Mouse (Mus musculus): ENCODE data around the gene Lemd2. TPM values are rescaled to one million over a fixed set of nuclear protein-coding genes. Genes with fewer than 3 reads are reported as not detected.
"Not testable (repeated sequence)": the region's sequence is repeated elsewhere in the genome, so short reads cannot be mapped to it uniquely, and the experiment has no call there.

Gene Lemd2
- 10 to 100 TPM; 38.8 to 46.6 TPM for total RNA-seq (2021)
- long read RNA-seq, experiment 1, transcript Lemd2-201 (9 exons, 2,627 nt): major isoform, 56 of 65 reads
- long read RNA-seq, experiment 1, partial matches to known transcripts: 1 of 65 reads
- long read RNA-seq, experiment 1, other reads (novel, unspliced or antisense): 6 of 65 reads
- long read RNA-seq, experiment 2, transcript Lemd2-201 (9 exons, 2,627 nt): major isoform, 43 of 56 reads
- long read RNA-seq, experiment 2, partial matches to known transcripts: 6 of 56 reads
- long read RNA-seq, experiment 2, other reads (novel, unspliced or antisense): 7 of 56 reads

- DNase-seq (ENCODE audit: low spot score in 2 of 2): peak; percentile 95 to 96
Measured at GRCm38 (mm10) chr17:27204075-27204909, at the start of gene Lemd2. Gene Lemd2 (minus strand): TSS chr17:27204469.

DNA sequence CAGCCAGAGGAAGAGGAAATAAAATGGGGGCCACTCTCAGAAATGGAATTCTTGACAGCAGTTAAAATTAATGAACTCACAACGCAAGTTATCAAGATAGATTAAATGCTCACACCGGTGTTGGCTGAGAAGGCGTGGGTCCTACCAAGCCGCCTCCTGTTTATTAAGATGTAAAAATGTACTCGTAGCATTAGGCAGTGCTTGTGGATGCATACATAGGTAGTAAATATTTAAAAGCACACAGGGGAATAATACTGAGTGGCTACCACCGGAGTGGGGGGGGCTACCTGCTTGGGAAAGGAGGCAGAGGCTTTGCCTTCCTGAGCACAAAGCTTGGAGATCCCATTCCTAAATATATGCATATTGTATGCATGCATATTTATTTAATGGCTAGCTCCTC, 46.9 kb upstream of the Lemd2 start:
- DNase-seq (ENCODE audit: low spot score in 2 of 2): no peak

DNA sequence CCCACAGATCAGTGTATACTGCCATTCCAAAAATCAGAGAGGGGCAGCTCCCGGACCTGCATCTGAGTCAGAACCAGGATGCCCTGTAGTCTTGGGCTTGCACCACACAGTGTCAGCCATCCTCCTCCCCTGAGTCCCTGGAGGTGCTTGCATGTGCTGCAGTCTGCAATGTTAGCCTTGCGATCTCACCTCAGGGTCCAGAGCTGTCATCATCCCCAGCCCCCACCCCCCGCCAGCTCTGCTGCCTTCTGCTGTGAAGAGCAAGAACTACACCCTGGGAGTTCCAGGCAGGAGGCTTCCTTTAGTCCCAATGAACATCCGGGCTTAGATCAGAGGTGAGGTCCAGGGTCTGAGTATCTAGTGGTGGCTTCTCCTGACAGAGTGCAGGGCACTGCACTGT, 46.2 kb upstream of the Lemd2 start:
- no peak for DNase-seq (ENCODE audit: low spot score in 2 of 2)

DNA sequence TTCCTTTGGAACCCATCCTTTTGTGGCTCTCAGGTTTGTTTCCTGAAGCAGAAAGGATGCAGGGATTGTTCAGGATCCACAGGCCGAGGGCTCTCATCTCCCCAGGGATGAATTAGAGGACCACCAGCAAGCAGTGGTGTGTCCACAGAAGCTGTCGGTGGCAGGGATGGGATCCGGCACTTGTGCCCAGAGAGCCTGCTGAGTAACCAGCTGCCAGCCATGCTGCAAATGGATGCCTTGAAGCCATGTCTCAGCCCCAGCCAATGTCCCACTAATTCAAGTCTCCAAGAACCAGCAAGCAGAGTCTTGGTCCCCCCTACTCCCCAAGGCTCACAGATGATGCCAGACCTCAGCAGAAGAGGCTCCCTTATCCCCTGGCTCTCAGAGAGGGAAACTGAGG, 44.8 kb upstream of the Lemd2 start:
- DNase-seq (ENCODE audit: low spot score in 2 of 2): no peak

- peak; percentile 71 to 86 for DNase-seq (ENCODE audit: low spot score in 2 of 2)
Measured at GRCm38 (mm10) chr17:27247680-27248386, 43.6 kb upstream of the Lemd2 start.

DNA sequence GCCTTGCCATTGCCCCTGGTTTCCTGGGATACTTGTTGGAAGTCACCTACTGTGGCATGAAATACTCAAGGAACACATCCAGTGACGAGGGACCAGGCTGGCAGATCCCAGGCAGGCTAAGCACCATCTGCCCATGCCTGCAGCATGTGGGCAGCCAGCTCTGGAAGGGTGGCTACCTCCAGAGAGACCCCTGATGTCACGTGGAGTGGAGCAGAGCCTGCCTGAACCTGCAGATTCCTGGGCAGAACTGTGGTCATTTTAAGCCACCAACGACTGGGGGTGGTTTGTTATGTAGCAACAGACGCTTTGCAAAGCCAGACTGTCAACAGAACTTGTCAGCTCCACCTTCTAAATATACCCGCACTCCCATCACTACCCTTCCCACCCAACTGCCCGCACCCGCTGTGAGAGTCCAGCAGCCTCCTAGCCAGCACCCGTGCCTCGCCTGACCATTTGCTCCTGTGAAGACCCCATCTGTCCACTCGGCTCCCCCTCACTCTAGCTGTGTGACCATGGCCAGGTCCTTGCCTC, 41.6 kb upstream of the Lemd2 start:
- peak; percentile 45 to 71 for DNase-seq (ENCODE audit: low spot score in 2 of 2)

GRCm38 (mm10) chr17:27244912-27245311, 40.6 kb upstream of the Lemd2 start:
- no peak for DNase-seq (ENCODE audit: low spot score in 2 of 2)

- peak; percentile 62 to 77 for DNase-seq (ENCODE audit: low spot score in 2 of 2)
Measured at GRCm38 (mm10) chr17:27242194-27243189, 38.2 kb upstream of the Lemd2 start.

GRCm38 (mm10) chr17:27240556-27241457, 36.5 kb upstream of the Lemd2 start:
- DNase-seq (ENCODE audit: low spot score in 2 of 2): peak in 1 of 2 experiments; percentile 22

DNA sequence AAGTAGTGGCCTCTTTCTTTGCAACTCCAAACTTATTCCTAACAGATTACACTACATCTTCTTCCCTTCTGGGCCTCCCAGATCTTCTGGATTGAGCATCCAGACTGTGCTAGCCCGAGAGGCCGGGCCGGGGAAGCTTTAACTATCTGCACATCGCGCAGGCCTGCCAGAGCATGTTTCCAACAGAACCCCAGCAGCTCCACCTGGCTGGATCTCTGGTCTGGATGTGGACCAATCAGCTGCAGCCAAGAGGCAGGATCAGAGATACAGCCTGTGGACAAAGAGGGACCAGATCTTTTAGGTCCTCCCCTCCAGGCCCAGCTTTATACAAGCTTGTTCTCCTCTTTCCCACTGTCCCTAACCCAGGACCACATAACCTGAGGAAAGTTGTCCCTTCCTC, 35.7 kb upstream of the Lemd2 start:
- DNase-seq (ENCODE audit: low spot score in 2 of 2): no peak

- no peak for DNase-seq (ENCODE audit: low spot score in 2 of 2)
Measured at GRCm38 (mm10) chr17:27238637-27239036, 34.4 kb upstream of the Lemd2 start.

- no peak for DNase-seq (ENCODE audit: low spot score in 2 of 2)
Measured at GRCm38 (mm10) chr17:27237731-27238130, 33.5 kb upstream of the Lemd2 start.

DNA sequence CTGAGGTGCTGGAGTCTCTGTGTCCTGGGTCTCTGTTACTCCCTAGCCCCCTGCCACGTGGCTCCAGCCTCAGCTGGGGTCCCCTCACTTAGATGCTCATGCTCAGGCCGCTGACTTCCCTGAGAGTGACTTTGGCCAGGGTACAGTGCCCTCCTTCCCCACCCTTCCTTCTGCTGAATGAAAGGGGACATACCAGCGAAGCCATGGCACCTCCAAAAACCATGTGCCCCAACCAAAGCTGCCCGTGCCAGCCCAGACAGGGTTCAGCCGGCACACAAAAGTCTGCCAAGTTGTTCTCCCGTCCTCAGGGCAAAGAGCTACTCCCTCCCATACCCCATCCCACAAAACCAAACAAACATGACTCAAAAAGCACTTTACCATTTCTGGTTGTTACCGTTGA, 29.0 kb upstream of the Lemd2 start:
- DNase-seq (ENCODE audit: low spot score in 2 of 2): no peak

DNA sequence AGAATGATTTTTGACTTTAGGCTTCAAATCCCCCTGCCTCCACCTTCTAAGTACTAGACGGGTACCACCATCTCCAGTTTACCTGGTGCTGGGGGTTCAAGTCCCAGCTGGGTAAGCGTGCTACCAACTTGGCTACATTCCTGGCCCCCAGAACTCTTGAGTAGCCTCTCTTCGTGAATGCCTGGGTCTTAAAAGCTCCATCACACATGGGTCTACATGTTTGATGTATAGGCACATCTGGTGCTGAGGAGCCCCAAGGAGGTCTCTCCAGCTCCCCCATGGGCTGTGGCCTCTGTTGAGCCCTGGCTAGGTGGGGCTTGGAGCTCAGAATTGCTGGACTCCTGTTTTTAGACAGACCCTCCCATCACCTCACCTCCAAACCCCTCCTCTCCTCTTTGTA, 27.9 kb upstream of the Lemd2 start:
- no peak for DNase-seq (ENCODE audit: low spot score in 2 of 2)

GRCm38 (mm10) chr17:27231586-27231985, 27.3 kb upstream of the Lemd2 start:
- DNase-seq (ENCODE audit: low spot score in 2 of 2): not testable (repeated sequence)

- DNase-seq (ENCODE audit: low spot score in 2 of 2): peak; percentile 70 to 83
Measured at GRCm38 (mm10) chr17:27231146-27231503, 26.9 kb upstream of the Lemd2 start.

- no peak for DNase-seq (ENCODE audit: low spot score in 2 of 2)
Measured at GRCm38 (mm10) chr17:27230455-27231145, 26.3 kb upstream of the Lemd2 start.

- no peak for DNase-seq (ENCODE audit: low spot score in 2 of 2)
Measured at GRCm38 (mm10) chr17:27229710-27230454, 25.6 kb upstream of the Lemd2 start.

Measured in left cerebral cortex, adult 18-20 months (tissue).